Mouse (Mus musculus): ENCODE measurements at regions not wholly inside any gene's neighbourhood (a gene's known extent, or its start where the extent isn't known, plus 50 kb on each side); places are given as distances from the start of the nearest gene placed in this dataset.

DNA sequence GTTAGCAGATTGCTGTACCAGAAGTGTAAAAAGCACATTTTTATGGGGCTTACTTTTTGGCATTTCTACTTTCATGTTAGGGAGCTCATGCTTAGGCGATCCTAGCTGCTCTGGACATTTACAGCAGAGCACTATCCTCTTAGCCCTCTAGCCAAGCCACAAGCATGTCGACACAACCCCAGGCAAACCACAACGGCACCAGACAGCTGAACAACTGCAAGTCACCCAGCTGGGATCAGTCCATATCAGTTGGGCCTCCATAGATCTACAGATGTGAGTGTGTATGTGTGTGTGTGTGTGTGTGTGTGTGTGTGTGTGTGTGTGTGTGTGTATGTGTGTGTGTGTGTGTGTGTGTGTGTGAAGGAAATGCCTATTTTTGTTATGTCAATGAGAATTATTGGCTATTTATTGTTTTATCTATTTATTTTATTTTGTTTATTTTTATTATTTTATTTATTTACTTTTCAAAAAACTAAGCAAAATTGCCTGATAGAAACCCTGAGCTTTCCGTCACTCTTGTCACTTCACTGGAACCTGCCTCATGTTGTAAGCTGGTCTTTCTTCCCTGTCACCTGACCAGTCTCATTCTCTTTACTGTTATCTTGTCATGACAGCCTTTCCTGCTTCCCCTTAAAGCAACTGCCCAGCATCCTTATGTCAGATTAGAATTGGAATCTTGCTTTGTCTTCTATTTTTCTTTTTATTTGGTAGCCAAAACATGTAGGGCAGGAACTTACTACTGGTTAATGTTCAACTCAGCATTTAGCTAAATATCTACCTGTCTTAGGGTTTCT lies 208.2 kb downstream of the Mex3b start:
- TF ChIP-seq CTCF (IDR thresholded peaks at IDR 0.05; ENCODE audit: extremely low read depth, insufficient read depth, low read length) = no peak
- no peak for TF ChIP-seq POLR2A (IDR thresholded peaks at IDR 0.05; ENCODE audit: extremely low read depth, insufficient read depth, low read length)
